Mouse (Mus musculus) lung, adult 18-20 months (tissue): ENCODE data around the gene Smad9.

ENCODE experiments used
- DNase-seq, 2 experiments: peaks; one replicate each; pipeline ENCODE4 v3.0.0; 2022; ENCODE audit warnings: mixed read lengths in 2 of 2

Gene Smad9

GRCm38 (mm10) chr3:54755145-54756041 lies at the start of gene Smad9:
TSS of gene Smad9 (plus strand) at chr3:54755582.
- peak; percentile 51 to 57 for DNase-seq

GRCm38 (mm10) chr3:54708972-54709371 lies 46.4 kb upstream of the Smad9 start:
- peak; percentile 26 to 35 for DNase-seq

- DNase-seq: no peak
These were observed 41.1 kb upstream of the Smad9 start, which contains the start of gene Gm21958 for GRCm38 (mm10) chr3:54714253-54714652. TSS of gene Gm21958 (minus strand) at chr3:54714353.

- DNase-seq: no peak
These were observed 39.9 kb upstream of the Smad9 start for GRCm38 (mm10) chr3:54715461-54715860.

GRCm38 (mm10) chr3:54717348-54717747 lies 38.0 kb upstream of the Smad9 start:
- DNase-seq: no peak

GRCm38 (mm10) chr3:54718947-54719346 lies 36.4 kb upstream of the Smad9 start:
- DNase-seq: peak in 1 of 2 experiments; percentile 32

GRCm38 (mm10) chr3:54723741-54724500 lies 31.5 kb upstream of the Smad9 start:
- peak in 1 of 2 experiments; percentile 22 for DNase-seq

GRCm38 (mm10) chr3:54725344-54725743 lies 30.0 kb upstream of the Smad9 start:
- DNase-seq: no peak

GRCm38 (mm10) chr3:54727588-54727987 lies 27.8 kb upstream of the Smad9 start:
- no peak for DNase-seq

GRCm38 (mm10) chr3:54728100-54728499 lies 27.3 kb upstream of the Smad9 start:
- no peak for DNase-seq

GRCm38 (mm10) chr3:54731626-54732150 lies 23.7 kb upstream of the Smad9 start:
- no peak for DNase-seq

GRCm38 (mm10) chr3:54732371-54732770 lies 23.0 kb upstream of the Smad9 start:
- DNase-seq: no peak

- peak; percentile 89 to 90 for DNase-seq
These were observed 20.8 kb upstream of the Smad9 start for GRCm38 (mm10) chr3:54734411-54735246.

GRCm38 (mm10) chr3:54735247-54736046 lies 19.9 kb upstream of the Smad9 start, which contains the start of the genes Exosc8 and Alg5:
TSS of gene Exosc8 (minus strand) at chr3:54735393.
TSS of gene Alg5 (plus strand) at chr3:54735539.
- DNase-seq: peak; percentile 85 to 87

GRCm38 (mm10) chr3:54736101-54736927 lies 19.1 kb upstream of the Smad9 start:
- DNase-seq: no peak

GRCm38 (mm10) chr3:54737317-54737716 lies 18.1 kb upstream of the Smad9 start:
- no peak for DNase-seq

GRCm38 (mm10) chr3:54741965-54742364 lies 13.4 kb upstream of the Smad9 start:
- DNase-seq: no peak

- peak in 1 of 2 experiments; percentile 24 for DNase-seq
These were observed 9.6 kb upstream of the Smad9 start for GRCm38 (mm10) chr3:54745799-54746198.

- no peak for DNase-seq
These were observed 2.0 kb upstream of the Smad9 start for GRCm38 (mm10) chr3:54753411-54753810.

GRCm38 (mm10) chr3:54756058-54756457 lies 676 bp downstream of the Smad9 start:
- DNase-seq: peak; percentile 54 to 68
